9 mouse cellular contexts compared by ENCODE assay signal in the genomic region with DNA sequence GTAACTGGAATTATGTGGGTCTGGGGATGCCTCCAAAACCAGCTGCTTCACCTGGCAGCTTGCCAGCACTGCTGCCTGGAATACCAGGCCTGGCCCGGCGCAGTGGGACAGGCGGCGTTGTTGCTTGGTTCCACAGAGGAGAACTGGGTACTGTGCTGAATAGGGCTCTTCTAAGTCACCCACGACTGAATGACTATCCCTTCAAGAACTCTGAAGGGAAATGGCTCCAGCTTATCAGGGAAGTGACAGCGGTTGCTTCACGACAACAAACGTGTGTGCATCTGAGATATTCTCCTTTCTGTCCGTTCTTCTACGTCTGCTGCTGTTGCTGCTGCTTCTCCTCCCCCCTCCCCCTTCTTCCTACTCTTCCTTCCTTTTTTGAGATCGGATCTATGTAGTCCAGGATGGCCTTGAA. TPM values are rescaled to one million over a fixed set of nuclear protein-coding genes. Genes with fewer than 3 reads are reported as not detected.
DNase-seq lines count a peak whose midpoint lies in the region; ATAC-seq and TF ChIP-seq lines count a peak whose summit lies in the region.
"Had no signal": no experiment of that assay in that cellular context is flagged by ENCODE, and none has a peak within 500 bp of the region (broad histone marks: within the 10 kb centered on the region; RNA-seq: fewer than 3 reads in every experiment).

No protein-coding gene starts in this region.

- H3K9ac ChIP-seq in hindbrain, embryonic 13.5 days: no peak overlapping the region
- no peak overlapping the region for H3K9ac ChIP-seq in hindbrain, embryonic 11.5 days (ENCODE audit: low read depth, low read length)
- no peak overlapping the region for H3K9ac ChIP-seq in stomach, embryonic 14.5 days (replicated peaks; ENCODE audit: low read depth, low read length)
- no peak overlapping the region for H3K9ac ChIP-seq in stomach, postnatal 0 days (ENCODE audit: low read length)

- WGBS in hindbrain, embryonic 13.5 days: 56% methylated on average over 11 of the region's 11 CpGs
- 87% methylated on average over 11 of the region's 11 CpGs for WGBS in hindbrain, embryonic 11.5 days
- 51% methylated on average over 11 of the region's 11 CpGs for WGBS in stomach, embryonic 14.5 days
- WGBS in stomach, postnatal 0 days: 64% methylated on average over 11 of the region's 11 CpGs

- peaks cover 80% of the 10 kb centered on the region for H3K36me3 ChIP-seq in hindbrain, embryonic 13.5 days
- peaks cover 16% of the 10 kb centered on the region; the same call in 1 of the 2 replicates for H3K36me3 ChIP-seq in hindbrain, embryonic 11.5 days (ENCODE audit: control insufficient read depth, insufficient read depth, low read length)
- peaks cover 33% of the 10 kb centered on the region for H3K36me3 ChIP-seq in stomach, embryonic 14.5 days (ENCODE audit: control insufficient read depth, insufficient read depth, low read length)
- peaks cover 4% of the 10 kb centered on the region for H3K36me3 ChIP-seq in stomach, postnatal 0 days (ENCODE audit: control insufficient read depth, insufficient read depth, low read length)

- no peak overlapping the region for H3K4me3 ChIP-seq in hindbrain, embryonic 13.5 days
- H3K4me3 ChIP-seq in hindbrain, embryonic 11.5 days (ENCODE audit: low read depth, low read length): no peak overlapping the region
- H3K4me3 ChIP-seq in stomach, embryonic 14.5 days (ENCODE audit: low read depth, low read length): no peak overlapping the region
- H3K4me3 ChIP-seq in stomach, postnatal 0 days (ENCODE audit: low read depth, low read length): no peak overlapping the region
- H3K4me3 ChIP-seq: heart, adult 2 months had no signal

- no peak for ATAC-seq in hindbrain, embryonic 13.5 days (ENCODE audit: low FRiP score)
- no peak for ATAC-seq in hindbrain, embryonic 11.5 days (ENCODE audit: low FRiP score)
- peak; percentile 75; the same call in 1 of the 2 replicates for ATAC-seq in stomach, embryonic 14.5 days (ENCODE audit: insufficient number of reproducible peaks, insufficient read depth, low FRiP score, low read depth)
- no peak for ATAC-seq in stomach, postnatal 0 days (ENCODE audit: low FRiP score, low TSS enrichment)
- peak; percentile 98 for ATAC-seq in megakaryocyte progenitor cell, adult 5-6 weeks (replicated peaks; ENCODE audit: poor library complexity)

- H3K27me3 ChIP-seq in hindbrain, embryonic 13.5 days: no peaks in the 10 kb centered on the region
- H3K27me3 ChIP-seq in hindbrain, embryonic 11.5 days (ENCODE audit: control insufficient read depth, insufficient read depth, low read length): no peaks in the 10 kb centered on the region
- no peaks in the 10 kb centered on the region for H3K27me3 ChIP-seq in stomach, embryonic 14.5 days (ENCODE audit: control insufficient read depth, insufficient read depth, low read length)
- H3K27me3 ChIP-seq in stomach, postnatal 0 days (ENCODE audit: control insufficient read depth, insufficient read depth, low read length): no peaks in the 10 kb centered on the region

- H3K4me1 ChIP-seq in hindbrain, embryonic 13.5 days (replicated peaks): peaks cover 14% of the 10 kb centered on the region
- H3K4me1 ChIP-seq in hindbrain, embryonic 11.5 days (replicated peaks; ENCODE audit: control insufficient read depth, insufficient read depth, low read length): no peaks in the 10 kb centered on the region
- 0 out of 2 replicates have a peak, but pooled peaks cover 2% of the 10 kb centered on the region for H3K4me1 ChIP-seq in stomach, embryonic 14.5 days (ENCODE audit: control insufficient read depth, insufficient read depth, low read length)
- H3K4me1 ChIP-seq in stomach, postnatal 0 days (replicated peaks; ENCODE audit: control insufficient read depth, insufficient read depth): no peaks in the 10 kb centered on the region

- no peak for DNase-seq in hindbrain, embryonic 11.5 days (ENCODE audit: low spot score)
- no peak for DNase-seq in stomach, postnatal 0 days (ENCODE audit: low spot score)
- peak; percentile 64 for DNase-seq in gastrocnemius, postnatal 14 days
- no peak for DNase-seq in embryo, embryonic 11 days
- DNase-seq in embryo, embryonic 10 days (ENCODE audit: low spot score): no peak

- no peak for TF ChIP-seq EP300 in stomach, postnatal 0 days (optimal IDR thresholded peaks at IDR 0.05)

- H3K4me2 ChIP-seq in hindbrain, embryonic 13.5 days: no peak overlapping the region
- no peak overlapping the region for H3K4me2 ChIP-seq in hindbrain, embryonic 11.5 days (replicated peaks; ENCODE audit: low read depth, low read length)
- no peak overlapping the region for H3K4me2 ChIP-seq in stomach, embryonic 14.5 days (replicated peaks; ENCODE audit: low read depth, low read length)
- no peak overlapping the region for H3K4me2 ChIP-seq in stomach, postnatal 0 days (replicated peaks; ENCODE audit: low read depth)

- no peak for TF ChIP-seq CTCF in stomach, postnatal 0 days (IDR thresholded peaks at IDR 0.05; ENCODE audit: low read depth)

- peak overlapping the region; percentile 72 for H3K27ac ChIP-seq in hindbrain, embryonic 13.5 days
- no peak overlapping the region for H3K27ac ChIP-seq in hindbrain, embryonic 11.5 days (ENCODE audit: low read depth, low read length)
- H3K27ac ChIP-seq in stomach, embryonic 14.5 days (ENCODE audit: low read length): no peak overlapping the region
- no peak overlapping the region for H3K27ac ChIP-seq in stomach, postnatal 0 days (replicated peaks)
- H3K27ac ChIP-seq: heart, adult 2 months had no signal

- intact Hi-C loops in gastrocnemius, postnatal 14 days (cut with DNase I; ENCODE audit: low total_unique reads): no loop called here

- no peaks in the 10 kb centered on the region for H3K9me3 ChIP-seq in hindbrain, embryonic 13.5 days
- no peaks in the 10 kb centered on the region for H3K9me3 ChIP-seq in hindbrain, embryonic 11.5 days (ENCODE audit: control insufficient read depth, low read length)
- H3K9me3 ChIP-seq in stomach, embryonic 14.5 days (ENCODE audit: control insufficient read depth, low read depth, low read length): no peaks in the 10 kb centered on the region
- H3K9me3 ChIP-seq in stomach, postnatal 0 days (ENCODE audit: control insufficient read depth, low read length): no peaks in the 10 kb centered on the region

RNA-seq across cellular contexts. Expression of a gene that starts 19.4 kb away (rescaled TPM):
- polyA plus RNA-seq in hindbrain, embryonic 13.5 days (2015; fragmentation: Nextera tagmentation; extraction: Ambion mirVana): 212 and 220 TPM in 2 replicates
- 145 and 160 TPM in 2 replicates for polyA plus RNA-seq in hindbrain, embryonic 11.5 days (2014; fragmentation: Nextera tagmentation; extraction: Ambion mirVana)
- 89.4 and 98.7 TPM in 2 replicates for polyA plus RNA-seq in stomach, embryonic 14.5 days (2014; fragmentation: Nextera tagmentation; extraction: Ambion mirVana)
- polyA plus RNA-seq in stomach, postnatal 0 days (2015; fragmentation: Nextera tagmentation; extraction: Ambion mirVana): 39.6 and 41.6 TPM in 2 replicates
- total RNA-seq in gastrocnemius, postnatal 14 days (2021): 10 to 100 TPM; 47.1 to 56.5 TPM
- total RNA-seq in megakaryocyte progenitor cell, adult 5-6 weeks (2015): 12.5 and 15.6 TPM in 2 replicates
- total RNA-seq in megakaryocyte progenitor cell, adult 5-6 weeks (2017): 10.2 and 13.4 TPM in 2 replicates

RNA-seq across cellular contexts. Expression of a gene that starts 19.6 kb away (rescaled TPM):
- polyA plus RNA-seq in hindbrain, embryonic 13.5 days (2015; fragmentation: Nextera tagmentation; extraction: Ambion mirVana): 10.3 and 12.6 TPM in 2 replicates
- 9.3 and 11.1 TPM in 2 replicates for polyA plus RNA-seq in hindbrain, embryonic 11.5 days (2014; fragmentation: Nextera tagmentation; extraction: Ambion mirVana)
- polyA plus RNA-seq in stomach, embryonic 14.5 days (2014; fragmentation: Nextera tagmentation; extraction: Ambion mirVana): 19.3 and 20.8 TPM in 2 replicates
- polyA plus RNA-seq in stomach, postnatal 0 days (2015; fragmentation: Nextera tagmentation; extraction: Ambion mirVana): 9.4 and 10.0 TPM in 2 replicates
- 1 to 10 TPM; 2.8 to 3.4 TPM for total RNA-seq in gastrocnemius, postnatal 14 days (2021)
- 7.8 and 9.2 TPM in 2 replicates for total RNA-seq in megakaryocyte progenitor cell, adult 5-6 weeks (2015)
- total RNA-seq in megakaryocyte progenitor cell, adult 5-6 weeks (2017): 8.9 and 9.7 TPM in 2 replicates

RNA-seq across cellular contexts. Expression of a gene that starts 45.3 kb away (rescaled TPM):
- 42.2 and 44.5 TPM in 2 replicates for polyA plus RNA-seq in hindbrain, embryonic 13.5 days (2015; fragmentation: Nextera tagmentation; extraction: Ambion mirVana)
- 31.5 and 33.4 TPM in 2 replicates for polyA plus RNA-seq in hindbrain, embryonic 11.5 days (2014; fragmentation: Nextera tagmentation; extraction: Ambion mirVana)
- 35.7 and 37.0 TPM in 2 replicates for polyA plus RNA-seq in stomach, embryonic 14.5 days (2014; fragmentation: Nextera tagmentation; extraction: Ambion mirVana)
- polyA plus RNA-seq in stomach, postnatal 0 days (2015; fragmentation: Nextera tagmentation; extraction: Ambion mirVana): 31.2 and 32.9 TPM in 2 replicates
- 10 to 100 TPM; 30.4 to 38.5 TPM for total RNA-seq in gastrocnemius, postnatal 14 days (2021)
- 17.0 and 18.4 TPM in 2 replicates for total RNA-seq in megakaryocyte progenitor cell, adult 5-6 weeks (2015)
- total RNA-seq in megakaryocyte progenitor cell, adult 5-6 weeks (2017): 23.3 and 25.7 TPM in 2 replicates

RNA-seq across cellular contexts. Expression of a gene that starts 52.0 kb away (rescaled TPM):
- polyA plus RNA-seq in hindbrain, embryonic 13.5 days (2015; fragmentation: Nextera tagmentation; extraction: Ambion mirVana): 29.7 and 31.6 TPM in 2 replicates
- polyA plus RNA-seq in hindbrain, embryonic 11.5 days (2014; fragmentation: Nextera tagmentation; extraction: Ambion mirVana): 28.4 and 30.6 TPM in 2 replicates
- polyA plus RNA-seq in stomach, embryonic 14.5 days (2014; fragmentation: Nextera tagmentation; extraction: Ambion mirVana): 22.3 and 23.5 TPM in 2 replicates
- polyA plus RNA-seq in stomach, postnatal 0 days (2015; fragmentation: Nextera tagmentation; extraction: Ambion mirVana): 15.1 and 16.4 TPM in 2 replicates
- 10 to 100 TPM; 20.1 to 23.1 TPM for total RNA-seq in gastrocnemius, postnatal 14 days (2021)
- total RNA-seq in megakaryocyte progenitor cell, adult 5-6 weeks (2015): 9.7 and 18.0 TPM in 2 replicates
- 12.8 and 12.9 TPM in 2 replicates for total RNA-seq in megakaryocyte progenitor cell, adult 5-6 weeks (2017)

Comparison
In these comparisons a context has a peak if more than half of its experiments do, and no peak if none do; other contexts are left out.
1. ATAC-seq: peak in stomach, embryonic 14.5 days (single experiment) and megakaryocyte progenitor cell, adult 5-6 weeks (single experiment); none in hindbrain, embryonic 13.5 days (single experiment), hindbrain, embryonic 11.5 days (single experiment) and stomach, postnatal 0 days (single experiment).